Mouse (Mus musculus) neural tube, embryonic 15.5 days (tissue): ENCODE data around the gene Gm21650. TPM values are rescaled to one million over a fixed set of nuclear protein-coding genes. Genes with fewer than 3 reads are reported as not detected.
"Not testable (repeated sequence)": the region's sequence is repeated elsewhere in the genome, so short reads cannot be mapped to it uniquely, and the experiment has no call there.

Source experiments
- ATAC-seq: fragments of 200-750 bp; cut with Nextera tagmentation; 2 replicates; pipeline ENCODE4 v1.8.0; 2017; ENCODE audit warnings: mild to moderate bottlenecking, moderate TSS enrichment, moderate library complexity; ENCODE audit not compliant: low FRiP score
- H3K27ac ChIP-seq: fragments of 300-500 bp; sonication (generic); replicated peaks from 2 replicates; pipeline ENCODE4 v1.5.1; 2015; ENCODE audit warnings: mild to moderate bottlenecking, inconsistent platforms
- H3K27me3 ChIP-seq: fragments of 300-500 bp; sonication (generic); replicated peaks from 2 replicates; pipeline ENCODE4 v1.6.1; 2015; ENCODE audit warnings: inconsistent platforms
- H3K36me3 ChIP-seq: fragments of 300-500 bp; sonication (generic); 2 replicates; pipeline ENCODE4 v1.6.1; 2015; ENCODE audit warnings: inconsistent platforms
- H3K4me1 ChIP-seq: fragments of 300-500 bp; sonication (generic); 2 replicates; pipeline ENCODE4 v1.6.1; 2015; ENCODE audit warnings: inconsistent platforms
- H3K4me2 ChIP-seq: fragments of 300-500 bp; sonication (generic); 2 replicates; pipeline ENCODE4 v1.6.1; 2015; ENCODE audit warnings: inconsistent platforms, mild to moderate bottlenecking, moderate library complexity
- H3K4me3 ChIP-seq: fragments of 300-500 bp; sonication (generic); replicated peaks from 2 replicates; pipeline ENCODE4 v1.5.1; 2015; ENCODE audit warnings: mild to moderate bottlenecking, inconsistent platforms
- H3K9ac ChIP-seq: fragments of 300-500 bp; sonication (generic); replicated peaks from 2 replicates; pipeline ENCODE4 v1.6.1; 2015; ENCODE audit warnings: mild to moderate bottlenecking, inconsistent platforms
- H3K9me3 ChIP-seq: fragments of 300-500 bp; sonication (generic); replicated peaks from 2 replicates; pipeline ENCODE4 v1.6.1; 2016; ENCODE audit warnings: inconsistent platforms
- WGBS: fragments of 180-500 bp; shearing (Covaris S2); methylation state at CpG from one replicate; pipeline ENCODE4 v1.1.7; 2015; ENCODE audit warnings: mixed read lengths; 5-methylcytosine and 5-hydroxymethylcytosine counted together
- polyA plus RNA-seq: library from polyadenylated mRNA; unstranded; fragments of >200 nt; fragmentation: Nextera tagmentation; extraction: Ambion mirVana; gene quantifications from 2 replicates; pipeline ENCODE4 v1.2.1, GENCODE M21; 2015

Gene Gm21650
- not detected in 2 replicates for polyA plus RNA-seq

DNA sequence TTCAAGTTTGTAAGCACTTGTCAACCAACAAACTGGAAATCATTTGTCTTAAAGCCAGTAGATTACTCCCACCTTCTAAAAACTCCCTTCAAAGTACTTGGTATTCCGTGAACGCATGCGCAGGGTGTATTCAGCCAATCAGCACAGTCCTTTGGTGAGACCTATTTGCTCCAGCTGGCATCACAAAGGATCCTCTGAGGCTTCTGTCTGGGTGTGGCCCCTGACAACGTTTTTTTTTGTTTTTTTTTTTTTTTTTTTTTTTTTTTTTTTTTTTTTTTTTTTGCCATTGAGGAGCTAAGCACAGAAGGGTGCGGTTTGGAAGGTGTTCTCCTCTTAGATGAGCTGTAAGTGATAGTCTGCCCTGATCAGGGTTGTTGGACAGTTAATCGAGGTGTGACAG is at the start of gene Gm21650:
Gene Gm21650 (plus strand): TSS at position 301 of the 400 bp plus-strand sequence.
- WGBS: no CpG with 5 or more reads among the region's 6 CpGs
- not testable (repeated sequence) for H3K9me3 ChIP-seq, ATAC-seq, H3K4me1 ChIP-seq, H3K36me3 ChIP-seq, H3K4me3 ChIP-seq, H3K9ac ChIP-seq, H3K4me2 ChIP-seq, H3K27me3 ChIP-seq, H3K27ac ChIP-seq
